Mouse (Mus musculus): ENCODE results near the gene Hp1bp3. TPM values are rescaled to one million over a fixed set of nuclear protein-coding genes. Genes with fewer than 3 reads are reported as not detected.

Hp1bp3 gene
- 10 to 100 TPM; 90.3 to 99.5 TPM for total RNA-seq (2021)

DNA sequence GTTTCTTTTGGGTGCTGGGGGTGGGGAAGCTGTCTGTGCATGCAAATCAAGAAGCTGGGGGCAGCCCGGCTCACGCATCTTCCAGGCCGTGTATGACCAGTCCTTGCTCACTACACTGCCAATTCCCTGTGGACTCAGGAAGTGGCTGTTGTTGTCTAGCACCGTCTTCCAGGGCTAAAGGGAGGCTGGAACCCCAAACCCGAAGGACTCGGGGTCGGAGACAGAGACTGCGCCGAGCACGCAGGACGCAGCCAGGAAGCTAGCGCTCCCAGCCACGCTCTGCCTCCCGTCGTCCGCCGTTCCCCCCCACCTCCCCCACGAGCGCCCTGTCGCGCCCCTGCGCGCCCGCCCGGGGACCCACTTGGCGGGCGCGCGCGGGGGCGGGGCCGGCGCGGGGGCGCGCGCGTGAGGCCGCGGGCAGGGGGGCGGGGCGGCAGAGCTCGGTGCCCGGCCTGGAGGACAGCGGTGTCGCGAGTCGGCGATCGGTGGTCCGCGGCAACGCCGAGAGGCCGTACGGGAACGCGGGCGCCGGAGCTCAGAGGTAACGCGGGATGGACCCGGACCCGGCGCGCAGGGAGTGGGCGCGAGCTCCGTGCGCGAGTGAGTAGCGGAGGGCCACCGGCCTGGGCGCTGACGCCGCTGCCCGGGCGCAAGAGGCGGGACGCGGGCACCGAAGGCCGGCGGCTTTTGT, at the start of gene Hp1bp3:
Gene Hp1bp3 (plus strand): TSS at position 97 of the 691 bp plus-strand sequence.
- DNase-seq = peak; percentile 81 to 89
- intact Hi-C loops (cut with DNase I) = no loop called here

GRCm38 (mm10) chr4:138166519-138166918, 49.6 kb upstream of the Hp1bp3 start:
- intact Hi-C loops (cut with DNase I) = no loop called here
- no peak for DNase-seq

- intact Hi-C loops (cut with DNase I) = no loop called here
- no peak for DNase-seq
These were observed 47.9 kb upstream of the Hp1bp3 start for GRCm38 (mm10) chr4:138168162-138168561.

DNA sequence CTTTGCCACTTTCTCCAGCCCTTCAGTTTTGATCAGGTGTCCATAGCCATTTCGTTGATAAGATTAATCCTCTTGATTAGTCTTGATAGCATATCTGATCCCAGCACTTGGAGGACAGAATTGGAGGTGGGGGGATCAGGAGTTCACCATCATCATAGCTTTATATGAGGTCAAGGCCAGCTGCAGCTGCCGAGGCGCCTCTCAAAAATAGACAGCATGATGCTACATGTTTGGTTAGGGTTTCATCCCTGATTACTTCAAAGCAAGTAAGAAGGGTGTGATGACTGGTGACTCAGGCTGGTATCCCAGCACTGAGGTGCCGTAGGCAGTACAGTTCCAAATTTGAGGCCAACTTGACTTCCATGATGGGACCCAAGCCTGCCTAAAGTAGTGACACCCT, 46.7 kb upstream of the Hp1bp3 start:
- DNase-seq = no peak
- intact Hi-C loops (cut with DNase I) = no loop called here

GRCm38 (mm10) chr4:138172686-138173085, 43.4 kb upstream of the Hp1bp3 start:
- intact Hi-C loops (cut with DNase I) = no loop called here
- no peak for DNase-seq

GRCm38 (mm10) chr4:138179391-138179790, 36.7 kb upstream of the Hp1bp3 start:
- intact Hi-C loops (cut with DNase I) = no loop called here
- no peak for DNase-seq

GRCm38 (mm10) chr4:138180719-138181118, 35.4 kb upstream of the Hp1bp3 start:
- no peak for DNase-seq
- intact Hi-C loops (cut with DNase I) = no loop called here

GRCm38 (mm10) chr4:138184056-138184455, 32.0 kb upstream of the Hp1bp3 start:
- DNase-seq = no peak
- intact Hi-C loops (cut with DNase I) = no loop called here

GRCm38 (mm10) chr4:138184573-138184981, 31.5 kb upstream of the Hp1bp3 start:
- no peak for DNase-seq
- intact Hi-C loops (cut with DNase I) = no loop called here

- intact Hi-C loops (cut with DNase I) = no loop called here
- no peak for DNase-seq
These were observed 30.1 kb upstream of the Hp1bp3 start for GRCm38 (mm10) chr4:138185961-138186360.

- intact Hi-C loops (cut with DNase I) = no loop called here
- DNase-seq = peak in 1 of 2 experiments; percentile 10
These were observed 28.1 kb upstream of the Hp1bp3 start for GRCm38 (mm10) chr4:138187995-138188394.

DNA sequence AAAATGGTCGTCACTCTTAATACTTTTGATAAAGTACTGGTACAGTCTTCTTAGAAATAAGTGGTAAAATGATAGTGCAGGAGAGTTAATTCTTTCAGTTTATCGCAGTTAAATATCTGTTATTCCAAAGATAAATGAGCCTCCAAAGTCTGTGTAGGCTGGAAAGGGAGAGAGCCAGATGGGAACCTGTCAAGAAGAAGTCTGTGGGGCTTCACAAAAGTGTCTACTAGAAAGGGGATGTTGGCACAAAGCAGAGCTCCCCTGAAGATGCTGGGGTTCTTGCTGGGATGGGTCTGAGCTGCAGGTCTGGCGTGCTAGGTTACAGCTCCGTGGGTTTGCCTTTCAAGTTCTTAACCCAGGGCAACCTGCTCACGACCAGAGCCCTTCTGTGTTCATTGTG, 23.5 kb upstream of the Hp1bp3 start:
- intact Hi-C loops (cut with DNase I) = no loop called here
- DNase-seq = no peak

DNA sequence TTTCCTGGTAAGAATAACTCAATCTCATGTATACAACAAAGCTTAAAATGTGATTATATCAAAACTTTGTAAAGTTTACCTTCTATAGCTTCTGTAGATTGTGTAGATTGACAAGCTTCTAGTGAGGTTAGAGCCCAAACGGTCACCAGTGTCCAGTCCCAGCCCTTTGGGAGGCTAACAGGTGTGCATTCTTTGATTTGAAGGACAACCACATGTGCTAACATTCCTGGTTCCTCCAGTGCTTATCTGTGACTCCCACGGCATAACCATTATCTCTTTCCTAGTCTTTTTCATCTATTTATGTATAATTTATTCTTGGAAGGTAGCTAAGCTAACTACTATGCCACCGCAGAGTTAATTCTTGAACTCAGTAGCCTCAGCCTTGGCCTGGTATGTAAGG, 15.3 kb upstream of the Hp1bp3 start:
- DNase-seq = no peak
- intact Hi-C loops (cut with DNase I) = no loop called here

- intact Hi-C loops (cut with DNase I) = no loop called here
- no peak for DNase-seq
These were observed 14.4 kb upstream of the Hp1bp3 start for GRCm38 (mm10) chr4:138201696-138202095.

DNA sequence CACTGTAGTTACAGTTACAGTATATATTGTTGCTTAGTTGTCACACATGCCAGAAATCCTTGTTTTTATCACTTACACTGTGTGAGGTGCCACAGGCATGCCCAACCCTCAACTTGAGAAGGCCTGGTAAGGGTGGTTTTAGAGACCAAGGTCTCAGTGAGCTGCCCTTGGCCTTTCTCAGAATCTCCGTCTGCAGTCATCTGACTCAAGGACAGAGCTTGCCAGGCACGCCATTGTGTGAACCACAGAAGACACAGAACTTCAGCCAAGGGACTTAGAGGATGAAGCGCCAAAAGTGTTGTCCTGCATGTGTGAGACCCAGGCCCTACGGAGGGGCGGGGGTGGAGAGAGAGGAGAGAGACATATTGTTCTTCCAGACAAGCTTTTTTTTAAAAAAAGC, 6.0 kb upstream of the Hp1bp3 start:
- intact Hi-C loops (cut with DNase I) = no loop called here
- no peak for DNase-seq

- intact Hi-C loops (cut with DNase I) = no loop called here
- DNase-seq = no peak
These were observed 2.2 kb upstream of the Hp1bp3 start for GRCm38 (mm10) chr4:138213861-138214260.

DNA sequence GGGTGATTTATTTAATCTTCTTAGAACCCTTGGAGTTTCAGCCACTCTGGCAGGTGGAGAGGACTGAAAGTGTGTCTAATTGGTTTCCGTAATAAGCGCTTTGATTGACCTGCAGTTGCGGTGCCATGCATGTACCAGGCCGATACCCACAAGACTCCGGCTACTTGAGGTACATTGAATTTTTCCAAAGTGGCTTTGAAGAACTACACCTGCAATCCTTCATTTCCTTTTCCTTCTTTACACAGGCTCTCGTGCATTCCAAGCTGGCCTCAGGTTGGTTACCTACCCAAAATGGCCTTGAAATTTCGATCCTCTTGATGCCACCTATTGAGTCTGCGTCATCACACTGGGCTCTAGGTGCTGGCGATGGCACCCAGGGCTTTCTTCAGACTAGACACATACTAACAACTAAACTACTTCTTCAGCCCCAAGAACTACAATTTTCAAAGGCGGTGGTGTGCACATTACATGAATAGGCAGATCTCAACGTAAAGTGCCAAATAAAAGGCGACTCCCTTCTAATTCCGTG, 361 bp upstream of the Hp1bp3 start:
- DNase-seq = no peak

DNA sequence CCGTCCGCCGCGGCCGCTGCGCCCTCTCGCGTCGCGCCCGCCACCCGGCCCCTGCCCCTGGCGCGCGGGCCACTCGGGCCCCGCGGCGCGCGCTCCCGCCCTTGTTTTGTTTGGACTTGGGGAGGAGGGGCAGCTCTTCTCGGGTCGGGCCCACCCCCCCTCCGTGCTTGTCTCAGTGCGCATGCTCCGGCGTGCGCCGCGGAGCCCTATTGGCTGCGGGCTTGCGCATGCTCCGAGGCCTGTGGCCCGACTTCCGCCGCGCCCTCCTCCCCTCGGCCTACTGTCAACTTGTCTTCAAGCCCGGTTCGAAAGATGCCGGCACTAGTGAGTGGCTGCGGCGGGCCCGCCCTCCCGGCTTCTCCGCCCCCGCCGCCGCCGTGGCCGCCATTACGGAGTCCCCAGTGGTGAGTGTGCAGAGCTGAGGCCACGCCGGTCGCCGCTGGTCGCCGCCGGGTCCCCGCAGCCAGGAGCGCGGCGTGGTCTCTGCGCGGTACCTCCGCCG, 846 bp downstream of the Hp1bp3 start:
- DNase-seq = peak; percentile 98 to 99
- intact Hi-C loops (cut with DNase I) = no loop called here

More for the DNA sequence above, 361 bp upstream of the Hp1bp3 start:
- intact Hi-C loops (cut with DNase I) = no loop called here

DNA sequence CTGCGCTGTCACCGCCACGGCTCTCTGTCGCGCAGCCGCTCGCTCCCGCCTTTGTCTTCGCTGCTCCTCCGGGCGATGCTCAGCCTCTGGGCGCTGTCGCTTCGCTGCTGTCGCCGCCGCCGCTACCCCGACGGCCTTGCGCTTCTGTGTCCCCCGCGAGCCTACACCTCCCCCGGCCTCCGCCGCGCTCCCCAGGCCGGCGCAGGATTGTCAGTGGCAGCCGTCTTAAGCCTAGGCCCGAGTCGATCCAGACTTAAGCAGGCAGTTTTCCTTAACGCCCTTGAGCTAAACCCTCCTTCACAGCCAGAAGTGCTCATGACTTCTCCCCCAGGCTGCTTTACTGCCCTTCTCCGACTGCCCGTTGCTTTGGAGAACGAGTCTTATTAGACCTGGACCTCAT, 1.3 kb downstream of the Hp1bp3 start:
- intact Hi-C loops (cut with DNase I) = no loop called here
- peak in 1 of 2 experiments; percentile 61 for DNase-seq

- DNase-seq = no peak
- intact Hi-C loops (cut with DNase I) = no loop called here
These were observed 2.0 kb downstream of the Hp1bp3 start for GRCm38 (mm10) chr4:138217951-138218685.

DNA sequence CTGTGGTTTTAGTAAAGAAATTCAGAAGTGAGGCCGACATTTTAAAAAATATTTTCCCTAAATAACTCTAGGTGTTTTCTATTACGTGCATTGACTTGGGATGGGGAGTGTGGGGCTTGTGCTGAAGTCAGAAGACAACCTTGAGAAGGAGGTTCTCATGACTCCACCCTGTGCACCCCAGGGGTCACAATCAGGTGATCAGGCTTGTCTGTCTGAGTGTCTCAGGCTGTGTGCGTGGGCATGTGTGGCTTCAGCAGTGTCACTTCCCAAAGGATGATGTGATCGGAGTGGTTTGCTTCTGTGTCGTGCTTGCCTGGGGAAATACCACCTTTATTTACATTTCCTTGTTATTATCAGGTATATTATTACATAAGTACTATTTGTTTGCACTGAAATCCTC, 3.2 kb downstream of the Hp1bp3 start:
- intact Hi-C loops (cut with DNase I) = no loop called here

GRCm38 (mm10) chr4:138220761-138221160, 4.7 kb downstream of the Hp1bp3 start:
- intact Hi-C loops (cut with DNase I) = no loop called here
- DNase-seq = no peak

More for the DNA sequence above, 3.2 kb downstream of the Hp1bp3 start:
- DNase-seq = no peak

All from heart, postnatal 10 days (tissue).